Mouse (Mus musculus): ENCODE results near the gene Frmd4a.

GRCm38 (mm10) chr2:4409810-4410433 is 392.4 kb downstream of the Frmd4a start:
- TF ChIP-seq CTCF (IDR thresholded peaks at IDR 0.05; ENCODE audit: low read depth) (no peak), EP300 (IDR thresholded peaks at IDR 0.05; ENCODE audit: low read depth) (no peak)

Data from liver, postnatal 0 days (tissue).